Mouse (Mus musculus) liver, embryonic 15.5 days (tissue): ENCODE data around the gene Rgs4. TPM values are rescaled to one million over a fixed set of nuclear protein-coding genes. Genes with fewer than 3 reads are reported as not detected.

Experiments used
- ATAC-seq: fragments of 200-750 bp; cut with Nextera tagmentation; 2 replicates; pipeline ENCODE4 v1.8.0; 2017; ENCODE audit warnings: moderate number of reproducible peaks, mild to moderate bottlenecking, moderate library complexity; ENCODE audit not compliant: insufficient read depth
- H3K27ac ChIP-seq: fragments of 300-500 bp; sonication (generic); replicated peaks from 2 replicates; pipeline ENCODE4 v1.5.1; 2015; ENCODE audit warnings: mild to moderate bottlenecking, inconsistent platforms
- H3K27me3 ChIP-seq: fragments of 300-500 bp; sonication (generic); 2 replicates; pipeline ENCODE4 v1.6.1; 2015; ENCODE audit warnings: mild to moderate bottlenecking, inconsistent platforms
- H3K36me3 ChIP-seq: fragments of 300-500 bp; sonication (generic); replicated peaks from 2 replicates; pipeline ENCODE4 v1.6.1; 2015; ENCODE audit warnings: moderate library complexity, mild to moderate bottlenecking, inconsistent platforms
- H3K4me1 ChIP-seq: fragments of 300-500 bp; sonication (generic); replicated peaks from 2 replicates; pipeline ENCODE4 v1.6.1; 2015; ENCODE audit warnings: inconsistent platforms
- H3K4me2 ChIP-seq: fragments of 300-500 bp; sonication (generic); 2 replicates; pipeline ENCODE4 v1.6.1; 2015; ENCODE audit warnings: moderate library complexity, mild to moderate bottlenecking, inconsistent platforms
- H3K4me3 ChIP-seq: fragments of 300-500 bp; sonication (generic); replicated peaks from 2 replicates; pipeline ENCODE4 v1.5.1; 2015; ENCODE audit warnings: mild to moderate bottlenecking, inconsistent platforms
- H3K9ac ChIP-seq: fragments of 300-500 bp; sonication (generic); 2 replicates; pipeline ENCODE4 v1.6.1; 2015; ENCODE audit warnings: moderate library complexity, mild to moderate bottlenecking, inconsistent platforms
- H3K9me3 ChIP-seq: fragments of 300-500 bp; sonication (generic); replicated peaks from 2 replicates; pipeline ENCODE4 v1.6.1; 2016; ENCODE audit warnings: inconsistent platforms
- WGBS: fragments of 180-500 bp; shearing (Covaris S2); methylation state at CpG from one replicate; pipeline ENCODE4 v1.1.7; 2015; ENCODE audit warnings: mixed read lengths; ENCODE audit not compliant: insufficient replicate concordance; 5-methylcytosine and 5-hydroxymethylcytosine counted together
- polyA plus RNA-seq: library from polyadenylated mRNA; unstranded; fragments of >200 nt; fragmentation: Nextera tagmentation; extraction: Ambion mirVana; gene quantifications from 2 replicates; pipeline ENCODE4 v1.2.1, GENCODE M21; 2015

The Rgs4 gene
- 0.20 TPM in 2 replicates for polyA plus RNA-seq

- H3K27me3 ChIP-seq: no peaks in the 10 kb centered on the region
- no peaks in the 10 kb centered on the region for H3K4me1 ChIP-seq
- no peak within 1 kb of the TSS for H3K27ac ChIP-seq
- H3K4me2 ChIP-seq: peak within 1 kb of the TSS; percentile 13; the same call in 1 of the 2 replicates
- H3K4me3 ChIP-seq: no peak within 1 kb of the TSS
- WGBS: 2% methylated on average over 16 of the region's 16 CpGs
- no peak for ATAC-seq
- H3K36me3 ChIP-seq: no peaks in the 10 kb centered on the region
- no peaks in the 10 kb centered on the region for H3K9me3 ChIP-seq
- H3K9ac ChIP-seq: no peak within 1 kb of the TSS
Measured at GRCm38 (mm10) chr1:169747473-169747872, at the start of gene Rgs4. Gene Rgs4, minus strand, starts transcription at chr1:169747642.

- no peak for ATAC-seq
- H3K9ac ChIP-seq: no peak overlapping the region
Measured at GRCm38 (mm10) chr1:169792437-169792836, 45.0 kb upstream of the Rgs4 start.

DNA sequence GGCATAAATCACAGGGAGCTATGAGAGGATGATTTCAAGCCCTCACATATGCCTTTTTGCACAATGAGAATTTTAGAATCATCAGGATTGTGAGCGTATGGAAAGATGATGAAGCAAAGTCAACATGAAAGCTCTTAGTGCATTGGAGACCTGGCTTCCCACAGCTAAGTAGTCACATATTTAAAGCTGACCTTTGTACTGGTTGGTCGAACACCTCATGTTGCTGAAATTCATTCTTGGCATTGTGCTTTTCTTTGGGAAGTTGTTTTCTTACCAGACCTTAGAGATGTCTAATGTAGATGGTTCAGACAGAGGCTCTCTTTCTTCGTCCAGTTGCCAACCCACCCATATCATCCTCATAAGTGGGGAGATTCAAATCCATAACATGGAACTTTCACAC is 38.5 kb upstream of the Rgs4 start:
- Histone ChIP-seq H3K27me3 (no peaks in the 10 kb centered on the region), H3K27ac (no peak overlapping the region), H3K4me1 (no peaks in the 10 kb centered on the region), H3K4me3 (no peak overlapping the region), H3K36me3 (no peaks in the 10 kb centered on the region), H3K9ac (no peak overlapping the region), H3K4me2 (no peak overlapping the region), H3K9me3 (no peaks in the 10 kb centered on the region)
- WGBS: 63% methylated on average over 3 of the region's 3 CpGs
- no peak for ATAC-seq

More at GRCm38 (mm10) chr1:169792437-169792836, 45.0 kb upstream of the Rgs4 start:
- Histone ChIP-seq H3K4me3 (no peak overlapping the region), H3K27me3 (no peaks in the 10 kb centered on the region), H3K36me3 (no peaks in the 10 kb centered on the region), H3K27ac (no peak overlapping the region), H3K9me3 (no peaks in the 10 kb centered on the region), H3K4me1 (no peaks in the 10 kb centered on the region), H3K4me2 (no peak overlapping the region)
- 59% methylated on average over 5 of the region's 5 CpGs for WGBS

GRCm38 (mm10) chr1:169776566-169776965 is 29.1 kb upstream of the Rgs4 start:
- no peaks in the 10 kb centered on the region; the same call in 1 of the 2 replicates for H3K9me3 ChIP-seq
- no peak overlapping the region for H3K9ac ChIP-seq
- no peak overlapping the region for H3K27ac ChIP-seq
- no peaks in the 10 kb centered on the region for H3K36me3 ChIP-seq
- H3K4me3 ChIP-seq: no peak overlapping the region
- no peaks in the 10 kb centered on the region for H3K4me1 ChIP-seq
- H3K4me2 ChIP-seq: no peak overlapping the region
- no peak for ATAC-seq
- H3K27me3 ChIP-seq: no peaks in the 10 kb centered on the region
- WGBS: 50% methylated on average over 7 of the region's 7 CpGs

DNA sequence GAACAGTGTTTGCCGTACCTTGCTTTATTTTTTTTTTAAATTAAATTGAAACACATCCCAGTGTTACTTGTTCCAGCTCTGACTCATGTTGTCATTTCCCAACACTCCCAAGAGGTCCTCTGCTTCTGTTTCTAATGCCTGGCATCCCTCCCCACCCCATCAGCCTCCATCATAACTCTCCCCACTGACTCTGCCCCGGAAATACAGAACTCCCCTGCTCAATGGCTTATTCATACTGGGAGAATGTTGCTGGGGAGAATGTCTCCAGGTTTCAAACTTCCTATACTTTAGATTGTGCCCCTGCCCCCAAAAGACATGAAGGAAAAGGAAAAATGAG is 17.1 kb upstream of the Rgs4 start:
- no peak overlapping the region for H3K4me3 ChIP-seq
- ATAC-seq: no peak
- no peaks in the 10 kb centered on the region for H3K9me3 ChIP-seq
- no peak overlapping the region for H3K27ac ChIP-seq
- no peaks in the 10 kb centered on the region for H3K36me3 ChIP-seq
- no peak overlapping the region for H3K9ac ChIP-seq
- H3K27me3 ChIP-seq: no peaks in the 10 kb centered on the region
- no peak overlapping the region for H3K4me2 ChIP-seq
- 66% methylated on average over 2 of the region's 2 CpGs for WGBS
- no peaks in the 10 kb centered on the region for H3K4me1 ChIP-seq

- H3K4me1 ChIP-seq: no peaks in the 10 kb centered on the region
- H3K4me3 ChIP-seq: no peak overlapping the region
- ATAC-seq: no peak
- 72% methylated on average over 9 of the region's 9 CpGs for WGBS
- H3K36me3 ChIP-seq: no peaks in the 10 kb centered on the region
- H3K9ac ChIP-seq: no peak overlapping the region
- H3K9me3 ChIP-seq: no peaks in the 10 kb centered on the region
- no peak overlapping the region for H3K27ac ChIP-seq
- H3K4me2 ChIP-seq: no peak overlapping the region
- no peaks in the 10 kb centered on the region for H3K27me3 ChIP-seq
Measured at GRCm38 (mm10) chr1:169763858-169764618, 16.6 kb upstream of the Rgs4 start.

DNA sequence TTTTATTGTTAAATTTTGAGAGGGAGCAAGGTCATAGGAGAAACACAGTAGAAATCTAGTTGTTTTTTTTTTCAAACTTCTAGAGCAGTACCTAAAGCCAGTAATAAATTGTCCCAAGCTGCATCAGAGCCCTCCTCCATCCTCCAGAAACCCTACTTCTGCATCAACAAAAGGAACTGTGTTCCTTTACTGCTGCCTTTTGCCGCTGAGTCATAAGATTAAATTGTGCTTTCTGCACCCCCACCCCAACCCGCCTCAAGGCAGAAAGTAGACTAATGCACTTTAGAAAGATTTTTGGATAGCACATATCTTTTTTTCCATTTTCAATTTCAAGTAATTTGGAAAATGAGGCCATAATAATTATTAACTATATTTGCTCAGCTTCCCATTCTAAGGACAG is 15.1 kb upstream of the Rgs4 start:
- H3K4me2 ChIP-seq: no peak overlapping the region

DNA sequence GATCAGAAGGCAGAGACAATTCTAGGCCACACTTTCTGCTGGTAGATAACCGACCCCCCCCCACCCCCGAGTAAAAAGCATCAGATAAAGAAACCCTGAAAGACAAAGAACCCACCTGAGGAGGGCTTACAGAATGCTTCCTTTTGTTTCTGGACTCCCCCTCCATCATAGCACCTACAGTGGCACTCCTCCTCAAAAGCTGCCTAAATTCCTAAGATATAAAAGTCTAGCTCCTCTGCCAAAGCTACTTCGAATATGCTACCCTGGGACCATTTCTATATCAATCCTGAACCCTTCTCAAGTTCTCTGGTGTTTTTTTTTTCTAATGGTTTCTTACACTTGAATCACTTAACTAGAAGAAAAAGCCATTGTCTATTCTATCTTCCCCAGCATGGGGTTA is 9.1 kb upstream of the Rgs4 start:
- Histone ChIP-seq H3K36me3 (no peaks in the 10 kb centered on the region), H3K4me3 (no peak overlapping the region), H3K9ac (no peak overlapping the region), H3K27ac (no peak overlapping the region), H3K4me2 (no peak overlapping the region), H3K27me3 (no peaks in the 10 kb centered on the region), H3K4me1 (no peaks in the 10 kb centered on the region), H3K9me3 (no peaks in the 10 kb centered on the region)
- WGBS: 18% methylated on average over 3 of the region's 3 CpGs
- ATAC-seq: no peak

More for the DNA sequence above, 15.1 kb upstream of the Rgs4 start:
- no peak for ATAC-seq
- Histone ChIP-seq H3K9ac (no peak overlapping the region), H3K27me3 (no peaks in the 10 kb centered on the region), H3K4me3 (no peak overlapping the region), H3K4me1 (no peaks in the 10 kb centered on the region), H3K9me3 (no peaks in the 10 kb centered on the region), H3K27ac (no peak overlapping the region), H3K36me3 (no peaks in the 10 kb centered on the region)
- WGBS: 72% methylated on average over 2 of the region's 2 CpGs

DNA sequence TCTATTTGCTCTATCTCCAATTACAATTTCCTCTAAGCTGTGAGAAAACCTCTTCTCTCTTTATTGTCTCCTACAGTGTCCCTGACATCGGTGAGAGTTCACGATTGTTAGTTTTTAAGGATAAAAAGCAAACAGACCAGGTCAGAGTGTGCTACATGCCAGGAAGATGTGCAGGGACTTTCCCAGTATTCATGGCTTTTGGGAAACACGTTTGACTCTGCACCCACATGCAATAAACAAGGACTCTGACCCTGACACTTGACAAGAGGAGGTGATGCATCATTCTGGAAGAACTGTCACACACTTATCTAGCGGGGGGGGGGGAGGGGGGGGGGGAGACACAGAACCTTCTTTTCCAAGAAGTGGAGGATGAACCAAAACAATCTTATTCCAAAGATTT is 5.0 kb upstream of the Rgs4 start:
- Histone ChIP-seq H3K27me3 (no peaks in the 10 kb centered on the region), H3K4me3 (no peak overlapping the region), H3K4me2 (no peak overlapping the region), H3K4me1 (no peaks in the 10 kb centered on the region), H3K9ac (no peak overlapping the region), H3K9me3 (no peaks in the 10 kb centered on the region), H3K36me3 (no peaks in the 10 kb centered on the region), H3K27ac (no peak overlapping the region)
- ATAC-seq: 0 out of 2 replicates have a peak, but pooled peaks have one; percentile 31
- 13% methylated on average over 3 of the region's 4 CpGs for WGBS

- Histone ChIP-seq H3K9ac (no peak overlapping the region), H3K27ac (no peak overlapping the region), H3K27me3 (no peaks in the 10 kb centered on the region), H3K9me3 (no peaks in the 10 kb centered on the region), H3K4me3 (no peak overlapping the region), H3K36me3 (no peaks in the 10 kb centered on the region), H3K4me1 (no peaks in the 10 kb centered on the region), H3K4me2 (no peak overlapping the region)
- ATAC-seq: no peak
- 33% methylated on average over 5 of the region's 5 CpGs for WGBS
Measured at GRCm38 (mm10) chr1:169748439-169748838, 997 bp upstream of the Rgs4 start.

- H3K4me1 ChIP-seq: no peaks in the 10 kb centered on the region
- no peaks in the 10 kb centered on the region for H3K36me3 ChIP-seq
- no peak for ATAC-seq
- H3K27ac ChIP-seq: no peak overlapping the region
- H3K9ac ChIP-seq: no peak overlapping the region
- H3K4me3 ChIP-seq: no peak overlapping the region
- WGBS: 35% methylated on average over 6 of the region's 6 CpGs
- H3K9me3 ChIP-seq: no peaks in the 10 kb centered on the region
- no peak overlapping the region for H3K4me2 ChIP-seq
- H3K27me3 ChIP-seq: no peaks in the 10 kb centered on the region
Measured at GRCm38 (mm10) chr1:169747902-169748301, 460 bp upstream of the Rgs4 start.

DNA sequence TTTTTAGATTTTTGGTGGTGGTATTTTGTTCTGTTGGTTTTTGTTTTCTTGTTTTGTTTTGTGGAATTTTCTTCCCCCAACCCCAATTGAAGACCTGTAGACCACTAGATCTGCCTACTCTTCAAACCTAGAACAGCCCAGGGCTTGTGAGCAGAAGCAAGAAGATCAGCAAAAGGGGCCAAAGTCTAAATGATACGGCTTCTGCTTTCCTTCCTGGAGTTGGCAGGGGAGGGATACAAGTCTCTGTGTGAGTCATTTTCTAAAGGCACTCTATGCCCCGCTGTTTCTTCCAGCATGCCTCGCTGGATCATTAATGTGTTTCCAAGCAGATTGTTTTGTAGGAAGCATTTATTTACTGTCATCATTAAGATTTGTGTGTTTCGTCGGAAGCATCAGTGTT is 6.3 kb downstream of the Rgs4 start:
- Histone ChIP-seq H3K9me3 (no peaks in the 10 kb centered on the region), H3K27ac (no peak overlapping the region), H3K4me1 (no peaks in the 10 kb centered on the region), H3K9ac (no peak overlapping the region), H3K36me3 (no peaks in the 10 kb centered on the region), H3K4me2 (no peak overlapping the region), H3K4me3 (no peak overlapping the region), H3K27me3 (no peaks in the 10 kb centered on the region)
- 54% methylated on average over 5 of the region's 5 CpGs for WGBS
- no peak for ATAC-seq
